Mouse (Mus musculus) spleen, adult 12 weeks (tissue): ENCODE measurements around the gene Traf1.

Experiments used
- DNase-seq: peaks from one replicate; pipeline ENCODE4 v3.0.0; 2022; ENCODE audit warnings: low spot score

The Traf1 gene

DNA sequence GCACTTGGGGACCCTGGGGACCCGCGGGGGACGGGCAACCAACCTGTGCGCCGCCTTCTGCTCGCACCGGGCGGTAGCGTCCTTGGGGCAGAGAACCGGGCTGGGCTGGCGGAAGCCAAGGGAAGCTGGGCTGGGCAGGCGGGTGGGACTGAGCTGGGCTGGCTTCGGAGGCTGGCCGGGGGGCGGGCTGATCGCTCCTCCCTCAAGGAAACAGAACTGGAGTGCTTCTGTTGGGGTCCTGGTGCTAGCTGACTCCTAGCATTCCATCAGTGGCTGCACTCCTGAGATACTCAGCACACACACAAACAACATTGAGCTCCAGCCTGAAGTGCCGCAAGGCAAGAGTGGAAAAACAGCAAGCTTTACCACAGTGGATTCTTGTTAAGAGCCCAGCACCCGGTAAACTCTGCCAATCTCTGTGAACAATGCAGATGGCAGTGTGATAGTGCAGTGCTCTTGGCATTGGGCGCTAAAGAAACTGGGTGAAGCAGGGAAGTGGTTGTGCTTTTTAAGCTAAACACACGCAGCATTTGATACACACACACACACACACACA lies at the start of gene Traf1:
Gene Traf1 (minus strand): TSS at position 292 of the 556 bp plus-strand sequence.
- DNase-seq: no peak

DNA sequence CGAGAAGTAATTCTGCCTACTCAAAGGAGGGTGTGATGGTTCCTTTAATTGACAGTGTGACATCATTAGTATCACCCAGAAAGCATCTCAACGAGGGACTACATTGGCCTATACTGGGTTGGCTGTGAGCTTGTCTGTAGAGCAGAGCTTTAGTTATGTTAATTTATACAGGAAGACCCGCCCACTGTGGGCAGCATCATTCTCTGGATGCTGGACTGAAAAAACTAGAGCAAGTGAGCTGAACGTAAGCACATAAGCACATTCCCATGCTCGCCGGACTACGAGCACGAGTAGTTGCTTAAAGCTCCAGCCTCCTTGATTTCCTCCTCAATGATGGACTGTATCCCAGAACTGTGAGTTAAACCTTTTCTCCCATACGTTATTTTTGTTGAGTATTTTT lies 37.4 kb upstream of the Traf1 start:
- DNase-seq: no peak

DNA sequence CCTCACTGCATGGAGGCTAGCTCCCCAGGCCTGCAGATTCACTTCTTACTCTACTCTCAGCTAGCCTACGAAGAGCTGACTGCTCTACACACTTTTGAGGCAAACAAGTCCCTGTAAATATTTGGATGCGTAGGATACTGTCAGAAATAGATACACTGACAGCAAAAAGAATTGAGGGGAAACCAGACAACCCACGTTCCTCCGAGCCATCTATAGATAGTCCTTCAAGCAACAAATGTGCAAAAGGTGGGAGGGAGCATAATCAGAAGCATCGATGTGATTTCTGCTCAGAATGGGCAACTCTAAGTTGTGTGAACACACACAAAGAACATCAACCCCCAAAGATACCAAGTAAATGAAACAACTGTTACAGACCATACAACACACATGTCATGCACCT lies 34.9 kb upstream of the Traf1 start:
- no peak for DNase-seq

DNA sequence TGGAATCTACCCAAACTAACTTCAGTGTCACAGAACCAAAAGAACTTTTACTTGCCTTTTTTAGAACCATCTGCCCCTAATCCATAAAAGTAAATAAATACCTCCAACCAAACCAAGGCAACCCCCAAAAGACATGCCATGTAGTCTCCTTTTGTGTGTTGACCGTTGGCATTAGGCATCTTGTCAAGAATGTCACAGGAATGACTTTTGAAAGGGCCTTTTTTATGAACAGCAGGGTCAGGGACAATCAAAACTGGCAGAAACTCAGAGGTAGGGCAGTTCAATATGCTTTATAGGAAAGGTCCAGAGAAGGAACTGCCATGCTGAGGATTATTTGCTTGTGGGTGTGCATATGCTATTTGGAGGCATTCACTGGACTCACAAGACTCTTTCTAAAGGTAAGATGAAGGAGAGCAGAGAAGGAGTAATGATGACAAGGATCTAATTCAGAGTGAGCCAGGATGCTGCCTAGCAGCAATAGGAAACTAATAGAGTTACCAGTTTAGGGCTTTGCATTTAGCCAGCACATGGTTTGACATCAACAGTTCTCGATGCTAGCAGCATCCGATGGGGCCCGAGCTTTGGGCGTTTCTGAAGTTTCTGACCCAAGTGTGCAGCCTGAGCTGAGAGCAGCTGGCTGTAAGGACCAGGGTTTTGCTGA lies 32.3 kb upstream of the Traf1 start:
- no peak for DNase-seq

DNA sequence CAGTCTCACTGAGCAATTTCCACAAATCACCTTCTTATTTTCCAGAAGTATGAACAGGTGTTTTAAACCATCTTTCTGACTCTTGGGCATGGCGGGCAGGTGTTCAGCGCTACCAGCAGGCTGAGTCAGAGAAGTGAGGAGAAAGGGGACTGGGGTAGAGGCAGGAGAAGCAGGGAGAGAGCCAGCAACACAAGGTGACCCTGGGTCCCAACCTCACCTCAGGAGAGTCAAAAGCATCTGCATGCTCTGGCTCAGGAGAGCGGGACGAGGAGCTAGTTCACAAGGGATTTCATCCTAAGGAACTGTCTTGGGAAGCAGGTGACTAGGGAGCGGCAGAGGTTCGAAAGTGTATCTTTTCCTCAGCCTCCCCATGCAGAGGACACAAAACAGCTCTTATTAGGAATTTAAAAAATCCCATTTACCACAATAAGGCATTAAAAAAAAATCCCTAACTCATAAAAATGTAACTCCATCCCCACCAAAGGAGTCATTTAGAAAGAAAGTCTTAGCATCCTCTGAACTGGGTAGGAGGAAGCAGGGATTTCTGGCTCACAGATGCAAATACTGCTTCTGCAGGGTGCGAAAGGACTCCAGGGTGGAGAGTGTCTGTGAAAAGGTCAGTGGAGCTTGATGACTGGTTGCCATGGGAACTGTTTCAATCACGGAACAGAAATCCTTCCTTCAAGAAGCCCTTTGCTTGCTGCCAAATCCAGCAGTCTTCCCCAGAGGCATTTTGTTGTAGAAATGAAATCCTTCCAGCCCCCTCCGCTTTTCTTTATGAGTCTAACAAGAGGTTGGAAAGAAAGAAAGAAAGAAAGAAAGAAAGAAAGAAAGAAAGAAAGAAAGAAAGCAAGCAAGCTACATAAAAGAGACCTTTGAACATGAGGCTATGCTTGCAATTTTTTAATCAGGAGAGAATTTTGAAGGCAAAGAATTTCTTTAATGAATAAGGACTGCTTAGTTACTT lies 31.4 kb upstream of the Traf1 start:
- DNase-seq: no peak

DNA sequence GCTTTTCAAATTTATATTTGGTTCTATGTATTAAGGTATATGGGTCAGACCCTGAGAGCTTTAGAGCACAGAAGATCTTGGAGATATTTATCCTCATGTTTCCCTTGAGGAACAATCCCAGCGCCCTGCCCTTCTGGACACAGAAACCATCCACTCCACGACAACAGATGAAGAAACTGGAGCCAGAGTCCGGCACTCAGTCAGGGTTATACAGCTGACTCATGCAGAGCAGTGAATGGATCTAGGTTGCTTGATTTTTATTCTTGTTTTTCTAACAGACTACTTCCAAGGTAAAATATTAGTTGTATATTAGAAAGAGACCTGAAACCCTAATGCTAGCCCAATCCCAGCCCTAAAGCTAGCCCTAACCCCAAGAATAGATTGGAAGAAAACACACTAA lies 30.4 kb upstream of the Traf1 start:
- no peak for DNase-seq

DNA sequence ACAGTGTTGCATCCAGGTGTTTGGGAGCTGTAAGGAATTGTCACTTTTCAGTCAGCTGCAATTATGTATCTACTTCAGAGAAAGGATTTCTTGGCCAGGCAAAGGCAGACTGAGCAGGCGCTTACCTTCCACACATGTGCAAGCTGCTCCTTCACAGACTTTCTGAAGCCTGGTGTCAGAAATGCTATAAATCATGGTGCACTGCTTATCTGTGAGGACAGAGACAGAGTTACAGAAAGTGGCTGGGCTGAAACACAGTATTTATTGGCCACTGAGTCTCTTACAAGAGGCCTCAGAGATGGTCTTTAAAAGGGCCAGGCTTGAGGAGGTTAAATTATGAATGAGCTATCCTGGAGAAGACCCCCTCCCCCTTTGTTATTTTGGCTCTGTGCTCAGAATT lies 28.2 kb upstream of the Traf1 start:
- no peak for DNase-seq

DNA sequence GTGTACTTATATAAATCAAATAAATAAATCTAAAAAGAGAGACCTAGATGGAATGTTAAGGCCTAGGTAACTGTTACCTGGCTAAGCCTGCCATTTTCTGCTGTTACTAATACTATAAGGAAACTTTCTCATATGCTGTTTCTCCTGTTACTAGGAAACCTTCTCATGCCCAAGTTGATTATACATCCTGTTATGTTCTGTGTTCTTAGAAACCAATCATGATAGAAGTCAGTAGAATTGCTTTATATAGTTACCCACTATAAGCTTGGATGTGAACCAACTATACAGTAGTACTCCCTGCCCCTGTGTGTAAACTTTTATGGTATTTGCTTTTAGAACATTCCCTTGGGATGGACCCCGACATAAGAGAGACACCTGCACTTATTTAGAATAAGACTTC lies 26.0 kb upstream of the Traf1 start:
- no peak for DNase-seq

DNA sequence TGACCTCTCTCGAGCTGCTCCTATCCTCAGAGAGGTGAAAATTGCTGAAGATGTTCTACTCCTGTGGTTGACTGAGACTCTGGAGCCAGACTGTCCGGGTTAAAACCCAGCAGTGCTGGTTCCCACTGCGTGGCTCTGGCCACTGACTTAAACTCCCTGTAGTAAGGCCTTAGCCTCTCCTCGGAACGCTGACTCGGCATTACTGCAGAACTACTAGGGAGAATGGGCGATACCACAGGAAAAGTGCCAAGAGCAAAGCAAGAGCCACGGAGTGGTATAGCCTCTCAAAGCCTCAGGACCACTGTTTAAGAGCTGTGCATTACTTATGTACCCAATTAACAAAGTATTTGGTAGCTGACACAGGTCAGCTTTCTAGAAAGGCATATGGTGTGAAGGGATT lies 23.3 kb upstream of the Traf1 start:
- DNase-seq: no peak

DNA sequence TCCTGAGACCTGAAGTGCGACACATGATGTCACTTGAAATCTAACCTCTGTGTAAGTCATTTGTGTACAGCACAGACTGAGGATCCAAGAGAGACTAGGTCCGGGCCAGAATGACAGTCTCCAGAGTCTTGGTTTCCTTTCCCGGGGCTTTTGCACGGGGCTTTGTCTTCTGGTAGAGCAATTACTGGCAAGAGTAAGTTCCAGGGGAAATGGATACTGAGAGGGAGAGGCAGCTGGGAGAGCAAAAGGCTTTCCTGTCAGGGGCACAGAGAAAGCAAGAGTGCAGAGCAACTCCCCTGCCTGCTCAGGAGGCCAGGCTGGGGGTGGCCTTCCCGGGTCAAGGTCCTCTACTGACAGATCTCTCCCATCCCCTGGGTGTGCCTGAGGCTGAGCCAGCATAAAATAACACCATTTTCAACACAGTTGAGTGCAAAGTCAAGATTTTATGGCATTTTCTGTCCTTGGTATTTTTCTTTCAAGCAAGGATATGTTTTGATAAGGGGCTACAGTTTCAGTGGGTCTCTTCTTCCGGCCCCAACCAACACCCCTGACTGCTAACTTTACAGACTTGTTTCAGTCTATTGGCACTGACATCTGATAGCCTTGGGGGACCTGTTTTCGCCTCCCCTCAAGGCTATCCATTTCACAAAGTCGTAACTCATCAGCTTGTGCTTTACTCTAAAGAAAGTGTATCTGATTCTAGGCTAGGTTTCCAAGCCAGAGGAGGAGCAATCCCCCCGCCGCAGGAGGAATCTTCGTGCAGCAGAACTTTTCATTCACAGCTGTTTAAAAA lies 21.5 kb upstream of the Traf1 start:
- DNase-seq: no peak

DNA sequence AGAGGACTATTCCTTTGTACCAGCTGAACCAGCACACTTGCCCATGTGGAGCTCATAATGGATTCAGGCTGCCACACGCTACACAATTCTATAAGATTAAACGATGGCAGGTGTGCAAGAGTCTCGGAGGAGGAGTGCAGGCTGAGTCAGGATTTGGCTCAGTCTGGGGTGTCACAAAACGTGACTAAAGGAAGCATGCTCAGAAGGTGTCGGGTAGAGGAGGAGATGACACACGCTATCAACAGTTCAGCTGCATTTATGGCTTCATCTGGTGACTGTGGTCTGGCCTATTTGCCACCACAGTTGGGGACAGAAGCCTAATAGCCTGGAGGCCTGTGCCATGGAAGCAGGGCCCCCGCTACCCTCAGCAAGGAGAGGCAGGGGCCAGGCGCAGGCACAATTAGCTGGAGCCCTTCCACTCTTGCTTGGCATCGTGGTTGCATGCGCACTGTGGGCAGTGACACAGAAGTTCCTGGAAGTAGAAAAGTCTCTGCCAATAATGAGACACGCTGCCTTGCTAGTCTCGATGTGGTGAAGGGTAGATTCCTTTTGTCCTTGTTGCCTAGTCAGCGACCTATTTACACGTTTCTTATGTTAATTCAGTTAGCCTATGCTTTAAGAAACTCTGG lies 20.6 kb upstream of the Traf1 start:
- no peak for DNase-seq

DNA sequence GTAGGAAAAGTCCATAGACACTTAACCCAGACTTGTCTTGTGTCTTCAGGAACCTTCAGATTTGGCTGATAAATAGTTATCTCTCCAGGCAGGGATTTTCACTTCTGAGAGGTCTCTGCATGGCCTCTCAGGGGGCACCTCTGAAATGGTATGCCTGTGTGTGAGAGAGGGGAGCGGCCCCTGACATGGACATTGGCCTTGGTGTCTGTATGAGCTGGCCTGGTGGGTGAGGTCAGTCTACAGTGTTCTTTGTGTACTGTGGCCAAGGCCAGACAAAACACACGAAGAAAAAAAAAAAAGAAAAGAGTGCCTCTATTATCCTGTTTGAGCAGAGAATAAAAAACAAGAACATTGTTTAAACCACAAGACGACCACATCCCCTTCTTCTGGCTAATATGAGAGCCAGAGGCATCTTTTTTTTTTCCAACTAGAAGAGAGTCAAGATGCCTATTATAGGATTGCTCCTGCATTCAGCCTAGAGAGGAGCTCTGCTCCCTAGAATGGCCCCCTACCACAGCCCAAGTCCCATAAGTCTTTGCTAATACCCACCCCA lies 18.0 kb upstream of the Traf1 start:
- DNase-seq: no peak

DNA sequence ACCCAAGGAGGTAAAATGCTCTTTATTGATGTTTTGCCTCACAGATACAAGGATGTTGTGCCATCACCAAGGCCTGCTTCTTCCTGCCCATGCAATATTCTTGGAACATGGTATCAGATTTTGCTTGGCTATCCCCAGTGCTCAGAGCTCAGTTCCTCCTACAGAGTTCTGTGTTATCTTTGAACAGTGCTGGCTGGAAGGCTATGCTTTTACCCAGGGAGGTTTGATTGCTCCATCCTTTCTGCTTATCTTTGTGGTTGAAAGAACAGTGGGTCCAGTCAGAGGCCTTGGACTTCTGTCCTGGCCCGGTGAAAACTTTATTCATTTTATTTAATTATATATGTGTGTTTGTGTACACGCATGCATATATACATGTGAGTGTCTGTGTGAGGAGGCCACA lies 16.7 kb upstream of the Traf1 start:
- no peak for DNase-seq

DNA sequence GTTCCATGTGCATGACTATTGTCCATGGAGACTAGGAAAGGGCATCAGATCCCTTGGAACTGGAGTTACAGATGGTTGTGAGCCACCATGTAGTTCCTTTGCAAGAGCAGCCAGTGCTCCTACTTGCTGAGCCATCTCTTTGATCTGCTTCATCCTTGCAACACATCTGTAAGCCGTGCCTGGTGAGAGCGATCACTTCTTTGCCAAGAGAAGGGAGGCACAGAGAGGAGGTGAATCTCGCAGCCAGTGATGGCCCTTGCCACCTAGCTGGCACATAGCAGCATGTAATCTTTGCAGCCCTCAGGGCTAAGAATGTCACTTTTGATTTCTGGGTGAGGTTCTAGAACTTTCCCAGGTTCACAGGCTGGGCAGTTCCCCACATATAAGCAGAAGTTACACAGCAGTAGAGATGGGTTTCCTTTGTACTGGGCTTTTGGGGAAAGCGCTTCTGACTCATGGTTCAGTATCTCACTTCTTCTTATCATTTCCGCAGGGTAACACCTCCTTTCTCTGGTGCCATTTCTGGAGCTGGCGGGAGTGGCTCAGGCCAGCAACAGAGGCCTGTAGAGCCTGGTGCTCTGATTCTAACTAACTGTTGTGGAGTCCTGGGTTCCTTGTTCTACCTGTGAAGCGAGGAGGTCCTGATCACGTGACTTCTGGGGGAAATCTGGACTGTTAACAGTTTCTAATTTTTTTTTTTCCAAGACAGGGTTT lies 15.5 kb upstream of the Traf1 start:
- peak; percentile 26 for DNase-seq

DNA sequence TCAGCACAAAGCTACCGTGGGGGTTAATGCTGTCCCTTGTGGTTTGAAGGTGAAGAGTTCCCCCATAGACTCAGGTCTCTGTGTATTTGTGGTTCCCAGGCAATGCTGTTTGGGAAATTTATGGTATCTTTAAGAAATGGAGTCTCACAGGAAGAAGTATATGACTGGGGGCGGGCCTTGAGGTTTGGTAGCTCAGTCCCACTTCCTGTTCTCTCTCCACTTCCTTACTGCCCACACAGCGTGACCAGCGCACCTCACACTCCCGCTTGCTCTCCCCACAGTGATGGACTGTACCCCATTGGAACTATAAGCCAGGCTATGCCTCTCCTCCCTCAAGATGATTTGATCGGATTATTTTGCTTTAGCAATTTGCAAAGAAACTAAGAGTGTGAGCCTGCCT lies 14.9 kb upstream of the Traf1 start:
- DNase-seq: no peak

DNA sequence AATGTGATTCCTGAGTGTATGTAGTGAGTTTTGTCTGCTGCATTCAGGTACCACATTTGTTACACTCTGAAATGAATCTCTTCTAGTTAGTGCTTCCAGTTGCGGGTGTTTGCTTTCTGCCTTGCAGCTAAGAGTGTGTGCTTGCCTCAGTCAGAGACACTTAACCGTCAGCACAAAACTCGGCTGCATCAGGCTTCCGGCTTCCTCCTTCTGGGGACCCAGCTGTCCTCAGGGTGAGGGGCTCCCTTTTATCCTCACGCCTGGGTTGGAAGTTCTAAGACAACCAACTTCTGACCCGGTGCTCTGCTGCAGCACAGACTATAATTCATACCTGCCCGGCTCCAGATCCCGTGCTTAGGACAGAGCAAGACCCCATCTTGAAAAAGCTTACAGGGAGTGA lies 11.5 kb upstream of the Traf1 start:
- DNase-seq: no peak

DNA sequence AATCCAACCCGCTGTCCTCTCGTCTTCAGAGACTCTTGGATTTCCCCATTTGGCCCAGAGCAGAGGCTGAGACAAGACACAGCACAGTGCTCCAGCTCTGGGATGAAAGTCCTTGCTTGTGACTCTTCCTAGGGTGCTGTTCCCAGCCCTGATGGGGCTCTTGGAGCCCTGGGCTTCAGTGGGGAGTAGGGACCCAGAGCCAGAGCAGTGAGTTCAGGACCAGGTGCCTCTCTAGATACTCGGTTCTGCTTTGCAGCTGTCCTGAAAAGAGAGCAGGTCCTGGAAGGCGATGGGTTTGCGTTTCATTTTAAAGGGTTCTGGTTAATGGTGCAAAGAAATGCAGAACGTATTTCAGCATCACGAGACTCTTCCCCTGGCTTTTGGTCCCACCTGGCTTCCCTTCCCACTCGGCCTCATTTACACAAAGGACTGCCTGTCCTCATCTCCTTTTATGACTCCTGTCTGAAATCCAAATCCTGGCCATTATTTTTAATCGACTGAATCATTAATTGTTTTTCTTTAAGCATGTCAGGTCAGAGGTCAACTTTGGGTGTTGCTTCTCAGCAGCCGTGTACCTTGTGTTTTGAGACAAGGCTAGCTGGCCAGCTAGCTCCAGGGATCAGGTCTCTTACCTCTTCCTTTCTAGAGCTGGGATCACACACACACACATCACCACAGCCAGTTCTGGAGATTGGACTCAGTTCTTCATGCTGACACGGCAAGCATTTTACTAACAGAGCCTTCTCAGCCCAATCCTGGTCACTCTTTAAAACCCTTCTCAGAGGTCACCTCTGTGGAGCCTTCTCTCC lies 9.7 kb upstream of the Traf1 start:
- DNase-seq: no peak

DNA sequence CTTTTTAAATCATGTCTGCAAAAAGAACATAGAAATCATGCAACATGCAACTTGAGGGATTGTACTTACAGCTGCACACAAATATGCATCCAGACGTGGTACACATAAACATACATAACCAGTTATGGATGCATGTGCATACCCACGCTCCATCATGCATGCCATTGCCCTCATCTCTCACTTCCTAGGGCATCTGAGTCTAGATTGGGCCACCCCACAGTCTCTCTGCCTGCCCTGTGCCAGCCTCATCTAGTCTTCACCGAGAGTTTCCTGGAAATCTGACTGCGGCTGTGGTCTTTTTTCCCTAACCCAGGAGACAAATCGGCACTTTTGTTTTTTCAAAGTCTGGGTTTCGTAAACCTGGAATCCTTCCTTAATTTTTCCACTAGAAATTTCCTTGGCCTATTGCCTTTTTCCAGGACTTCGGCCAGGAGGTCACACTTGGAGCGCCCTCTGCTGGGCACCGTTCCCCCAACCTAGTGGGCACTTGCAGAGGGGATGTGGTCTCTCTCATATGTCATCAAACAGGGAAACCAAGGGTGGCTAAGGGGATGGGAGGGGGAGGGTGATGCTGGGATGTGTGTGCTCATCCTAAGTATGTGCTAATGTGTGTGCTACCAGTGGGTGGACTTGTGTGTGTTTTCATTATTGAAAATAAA lies 8.6 kb upstream of the Traf1 start:
- peak; percentile 44 for DNase-seq

DNA sequence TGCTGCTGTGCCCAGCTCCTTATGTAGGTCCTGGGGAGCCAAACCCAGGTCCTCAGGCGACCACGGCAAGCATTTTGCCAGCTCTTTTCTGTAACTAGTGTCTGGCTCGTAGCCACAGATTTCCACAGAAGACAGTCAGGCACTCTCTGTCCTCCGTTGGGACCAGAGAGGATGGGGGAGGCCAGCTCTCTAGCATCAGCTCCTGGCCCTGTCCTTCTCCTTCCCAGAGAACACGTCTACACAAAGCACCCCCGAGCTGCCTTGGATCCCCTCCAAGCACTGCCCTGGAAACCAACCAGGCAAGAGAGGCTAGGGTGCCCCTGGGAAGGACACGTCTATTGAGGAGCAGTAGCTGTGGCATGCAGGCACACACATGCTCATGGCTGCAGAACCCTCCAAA lies 7.6 kb upstream of the Traf1 start:
- no peak for DNase-seq
